Mouse (Mus musculus): ENCODE measurements around the gene Mc1r. TPM values are rescaled to one million over a fixed set of nuclear protein-coding genes. Genes with fewer than 3 reads are reported as not detected.

Gene Mc1r
- not detected in 2 replicates for polyA plus RNA-seq (2016; fragmentation: Nextera tagmentation; extraction: Ambion mirVana)

GRCm38 (mm10) chr8:123406786-123407185 is at the start of gene Mc1r:
TSS of gene Mc1r (plus strand) at chr8:123407107.
- Histone ChIP-seq H3K9ac (no peak within 1 kb of the TSS), H3K4me3 (no peak within 1 kb of the TSS), H3K4me2 (peak within 1 kb of the TSS; percentile 29), H3K27me3 (replicated peaks) (peaks cover 39% of the 10 kb centered on the region), H3K36me3 (peaks cover 18% of the 10 kb centered on the region), H3K27ac (no peak within 1 kb of the TSS), H3K4me1 (peaks cover 62% of the 10 kb centered on the region), H3K9me3 (replicated peaks) (no peaks in the 10 kb centered on the region)
- no peak for ATAC-seq
- WGBS (ENCODE audit: insufficient replicate concordance), result 8% methylated on average over 4 of the region's 4 CpGs

GRCm38 (mm10) chr8:123361082-123361739 is 45.7 kb upstream of the Mc1r start:
- Histone ChIP-seq H3K9me3 (replicated peaks) (no peaks in the 10 kb centered on the region), H3K27me3 (replicated peaks) (no peaks in the 10 kb centered on the region), H3K4me3 (no peak overlapping the region), H3K4me1 (no peaks in the 10 kb centered on the region), H3K27ac (no peak overlapping the region), H3K36me3 (peaks cover 3% of the 10 kb centered on the region), H3K9ac (no peak overlapping the region), H3K4me2 (no peak overlapping the region)
- ATAC-seq, result peak; percentile 41; the same call in 1 of the 2 replicates
- WGBS (ENCODE audit: insufficient replicate concordance), result 35% methylated on average over 12 of the region's 12 CpGs

GRCm38 (mm10) chr8:123373403-123374238 is 33.3 kb upstream of the Mc1r start, which contains the start of gene Tcf25:
TSS of gene Tcf25 (plus strand) at chr8:123373753.
- H3K27ac ChIP-seq, result peak within 1 kb of the TSS; percentile 94
- peak; percentile 84 for ATAC-seq

GRCm38 (mm10) chr8:123374239-123374578 is 32.7 kb upstream of the Mc1r start:
- peaks cover 39% of the 10 kb centered on the region for H3K4me1 ChIP-seq
- H3K9me3 ChIP-seq (replicated peaks), result no peaks in the 10 kb centered on the region
- H3K4me3 ChIP-seq, result peak overlapping the region; percentile 87
- no peaks in the 10 kb centered on the region for H3K27me3 ChIP-seq (replicated peaks)
- peak overlapping the region; percentile 94 for H3K27ac ChIP-seq
- 1% methylated on average over 20 of the region's 20 CpGs for WGBS (ENCODE audit: insufficient replicate concordance)
- peaks cover 25% of the 10 kb centered on the region for H3K36me3 ChIP-seq
- peak overlapping the region; percentile 84 for H3K4me2 ChIP-seq
- H3K9ac ChIP-seq, result peak overlapping the region; percentile 89
- ATAC-seq, result peak; percentile 79

More at GRCm38 (mm10) chr8:123373403-123374238, 33.3 kb upstream of the Mc1r start, which contains the start of gene Tcf25:
- peak within 1 kb of the TSS; percentile 87 for H3K4me3 ChIP-seq
- no peaks in the 10 kb centered on the region for H3K27me3 ChIP-seq (replicated peaks)
- H3K9me3 ChIP-seq (replicated peaks), result no peaks in the 10 kb centered on the region
- peaks cover 39% of the 10 kb centered on the region for H3K4me1 ChIP-seq
- under 1% methylated on average over 75 of the region's 75 CpGs for WGBS (ENCODE audit: insufficient replicate concordance)
- peak within 1 kb of the TSS; percentile 89 for H3K9ac ChIP-seq
- peak within 1 kb of the TSS; percentile 84 for H3K4me2 ChIP-seq
- H3K36me3 ChIP-seq, result peaks cover 25% of the 10 kb centered on the region

GRCm38 (mm10) chr8:123375701-123376100 is 31.2 kb upstream of the Mc1r start:
- no peak overlapping the region for H3K4me3 ChIP-seq
- no peak overlapping the region; the same call in 1 of the 2 replicates for H3K4me2 ChIP-seq
- no peak for ATAC-seq
- H3K36me3 ChIP-seq, result peaks cover 30% of the 10 kb centered on the region
- 86% methylated on average over 10 of the region's 10 CpGs for WGBS (ENCODE audit: insufficient replicate concordance)
- no peaks in the 10 kb centered on the region for H3K9me3 ChIP-seq (replicated peaks)
- no peaks in the 10 kb centered on the region for H3K27me3 ChIP-seq (replicated peaks)
- no peak overlapping the region for H3K9ac ChIP-seq
- H3K27ac ChIP-seq, result no peak overlapping the region
- H3K4me1 ChIP-seq, result peaks cover 39% of the 10 kb centered on the region

- Histone ChIP-seq H3K27me3 (replicated peaks) (no peaks in the 10 kb centered on the region), H3K27ac (no peak overlapping the region), H3K4me1 (peaks cover 39% of the 10 kb centered on the region), H3K9ac (no peak overlapping the region), H3K4me3 (no peak overlapping the region), H3K4me2 (no peak overlapping the region; the same call in 1 of the 2 replicates), H3K9me3 (replicated peaks) (no peaks in the 10 kb centered on the region), H3K36me3 (peaks cover 33% of the 10 kb centered on the region)
- no peak for ATAC-seq
- WGBS (ENCODE audit: insufficient replicate concordance), result 63% methylated on average over 8 of the region's 8 CpGs
Measured at GRCm38 (mm10) chr8:123376106-123376505, 30.8 kb upstream of the Mc1r start.

GRCm38 (mm10) chr8:123381711-123382110 is 25.2 kb upstream of the Mc1r start:
- no peak overlapping the region for H3K4me2 ChIP-seq
- H3K9me3 ChIP-seq (replicated peaks), result no peaks in the 10 kb centered on the region
- peaks cover 74% of the 10 kb centered on the region for H3K36me3 ChIP-seq
- 81% methylated on average over 4 of the region's 4 CpGs for WGBS (ENCODE audit: insufficient replicate concordance)
- no peaks in the 10 kb centered on the region for H3K4me1 ChIP-seq
- no peak overlapping the region for H3K9ac ChIP-seq
- H3K27me3 ChIP-seq (replicated peaks), result no peaks in the 10 kb centered on the region
- H3K4me3 ChIP-seq, result no peak overlapping the region
- ATAC-seq, result no peak
- H3K27ac ChIP-seq, result no peak overlapping the region

GRCm38 (mm10) chr8:123382516-123382915 is 24.4 kb upstream of the Mc1r start:
- ATAC-seq, result no peak
- 83% methylated on average over 8 of the region's 8 CpGs for WGBS (ENCODE audit: insufficient replicate concordance)
- peaks cover 77% of the 10 kb centered on the region for H3K36me3 ChIP-seq
- no peak overlapping the region for H3K4me3 ChIP-seq
- no peak overlapping the region for H3K4me2 ChIP-seq
- H3K4me1 ChIP-seq, result no peaks in the 10 kb centered on the region
- no peaks in the 10 kb centered on the region for H3K9me3 ChIP-seq (replicated peaks)
- no peak overlapping the region for H3K27ac ChIP-seq
- no peak overlapping the region for H3K9ac ChIP-seq
- H3K27me3 ChIP-seq (replicated peaks), result no peaks in the 10 kb centered on the region

- H3K36me3 ChIP-seq, result peaks cover 92% of the 10 kb centered on the region
Measured at GRCm38 (mm10) chr8:123384883-123385540, 21.9 kb upstream of the Mc1r start.

GRCm38 (mm10) chr8:123387041-123387440 is 19.9 kb upstream of the Mc1r start:
- Histone ChIP-seq H3K4me1 (no peaks in the 10 kb centered on the region), H3K9ac (no peak overlapping the region), H3K27me3 (replicated peaks) (no peaks in the 10 kb centered on the region), H3K27ac (no peak overlapping the region), H3K4me3 (no peak overlapping the region), H3K36me3 (peaks cover 100% of the 10 kb centered on the region), H3K9me3 (replicated peaks) (no peaks in the 10 kb centered on the region), H3K4me2 (no peak overlapping the region)
- no peak for ATAC-seq
- 67% methylated on average over 3 of the region's 3 CpGs for WGBS (ENCODE audit: insufficient replicate concordance)

More at GRCm38 (mm10) chr8:123384883-123385540, 21.9 kb upstream of the Mc1r start:
- Histone ChIP-seq H3K27me3 (replicated peaks) (no peaks in the 10 kb centered on the region), H3K4me2 (no peak overlapping the region), H3K4me1 (no peaks in the 10 kb centered on the region), H3K4me3 (no peak overlapping the region), H3K9me3 (replicated peaks) (no peaks in the 10 kb centered on the region), H3K27ac (no peak overlapping the region), H3K9ac (no peak overlapping the region)
- no peak for ATAC-seq
- WGBS (ENCODE audit: insufficient replicate concordance), result 61% methylated on average over 9 of the region's 9 CpGs

GRCm38 (mm10) chr8:123387801-123388200 is 19.1 kb upstream of the Mc1r start:
- Histone ChIP-seq H3K4me2 (no peak overlapping the region), H3K4me1 (no peaks in the 10 kb centered on the region), H3K36me3 (peaks cover 100% of the 10 kb centered on the region), H3K27ac (no peak overlapping the region), H3K4me3 (no peak overlapping the region), H3K27me3 (replicated peaks) (no peaks in the 10 kb centered on the region), H3K9me3 (replicated peaks) (no peaks in the 10 kb centered on the region), H3K9ac (no peak overlapping the region)
- ATAC-seq, result no peak
- 83% methylated on average over 8 of the region's 8 CpGs for WGBS (ENCODE audit: insufficient replicate concordance)

- H3K27me3 ChIP-seq (replicated peaks), result no peaks in the 10 kb centered on the region
- no peaks in the 10 kb centered on the region for H3K9me3 ChIP-seq (replicated peaks)
- peaks cover 100% of the 10 kb centered on the region for H3K36me3 ChIP-seq
- H3K4me3 ChIP-seq, result no peak overlapping the region
- ATAC-seq, result no peak
- H3K4me2 ChIP-seq, result no peak overlapping the region
- no peak overlapping the region for H3K27ac ChIP-seq
- no peak overlapping the region for H3K9ac ChIP-seq
- 89% methylated on average over 7 of the region's 7 CpGs for WGBS (ENCODE audit: insufficient replicate concordance)
- no peaks in the 10 kb centered on the region for H3K4me1 ChIP-seq
Measured at GRCm38 (mm10) chr8:123389026-123389425, 17.9 kb upstream of the Mc1r start.
